Mouse (Mus musculus): ENCODE data around the gene Rbm38. TPM values are rescaled to one million over a fixed set of nuclear protein-coding genes. Genes with fewer than 3 reads are reported as not detected.

The Rbm38 gene
- polyA plus RNA-seq, 1 experiment from 2014 or later = 62.6 TPM

GRCm38 (mm10) chr2:173048041-173048745 is 27.9 kb downstream of the Rbm38 start:
- 57% methylated on average over 17 of the region's 17 CpGs for WGBS
- Histone ChIP-seq H3K9me3 (ENCODE audit: control insufficient read depth, low read length) (no peaks in the 10 kb centered on the region), H3K4me3 (ENCODE audit: low read length) (no peak overlapping the region), H3K4me2 (ENCODE audit: low read depth, low read length) (no peak overlapping the region), H3K36me3 (ENCODE audit: control insufficient read depth, insufficient read depth, low read length) (no peaks in the 10 kb centered on the region), H3K27ac (ENCODE audit: low read length) (no peak overlapping the region), H3K27me3 (replicated peaks; ENCODE audit: control insufficient read depth, insufficient read depth, low read length) (no peaks in the 10 kb centered on the region), H3K4me1 (ENCODE audit: control insufficient read depth, insufficient read depth, low read length) (peaks cover 22% of the 10 kb centered on the region), H3K9ac (ENCODE audit: low read depth, low read length) (no peak overlapping the region)
- no peak for ATAC-seq

DNA sequence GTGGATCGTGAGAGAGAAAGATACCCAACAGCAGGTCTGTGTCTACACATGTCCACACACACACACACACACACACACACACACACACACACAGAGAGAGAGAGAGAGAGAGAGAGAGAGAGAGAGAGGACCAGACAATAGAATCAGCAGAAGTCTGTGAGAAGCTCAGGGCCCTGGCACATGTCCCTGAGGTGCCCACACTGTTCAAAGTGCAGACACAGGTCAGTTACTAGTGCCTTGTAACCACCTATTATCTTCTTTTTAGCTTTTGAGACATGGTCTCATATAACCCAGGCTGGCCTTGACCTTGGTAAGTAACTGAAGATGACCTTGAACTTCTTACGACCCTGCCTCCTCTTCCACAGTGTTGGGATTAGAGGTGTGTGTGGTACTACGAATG is 28.9 kb downstream of the Rbm38 start:
- WGBS = 78% methylated on average over 3 of the region's 3 CpGs

DNA sequence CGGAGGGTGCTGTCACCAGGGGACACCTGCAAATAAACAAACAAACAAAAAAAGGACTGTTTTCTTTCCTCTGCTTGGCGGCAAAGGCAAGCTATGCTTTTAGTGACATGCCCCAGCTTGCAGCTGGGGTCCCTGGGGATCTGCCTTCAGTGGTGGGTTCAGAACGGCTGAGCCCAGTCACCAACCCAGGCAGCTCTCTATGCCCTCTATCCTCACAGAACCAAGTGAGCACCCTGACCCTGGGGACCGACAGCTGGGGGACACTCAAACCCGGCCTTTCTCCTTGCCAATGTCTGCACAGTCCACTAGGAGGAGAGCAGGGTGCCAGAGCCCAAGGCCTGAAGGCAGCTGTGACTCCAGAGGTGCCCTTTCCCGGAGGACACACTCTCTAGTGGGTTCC is 29.5 kb downstream of the Rbm38 start:
- Histone ChIP-seq H3K27ac (ENCODE audit: low read length) (no peak overlapping the region), H3K36me3 (ENCODE audit: control insufficient read depth, insufficient read depth, low read length) (no peaks in the 10 kb centered on the region), H3K4me3 (ENCODE audit: low read length) (no peak overlapping the region), H3K4me1 (ENCODE audit: control insufficient read depth, insufficient read depth, low read length) (peaks cover 22% of the 10 kb centered on the region), H3K9ac (ENCODE audit: low read depth, low read length) (peak overlapping the region; percentile 8; the same call in 1 of the 2 replicates), H3K4me2 (ENCODE audit: low read depth, low read length) (no peak overlapping the region), H3K27me3 (replicated peaks; ENCODE audit: control insufficient read depth, insufficient read depth, low read length) (no peaks in the 10 kb centered on the region), H3K9me3 (ENCODE audit: control insufficient read depth, low read length) (no peaks in the 10 kb centered on the region)
- no peak for ATAC-seq
- WGBS = 57% methylated on average over 6 of the region's 6 CpGs

More for the DNA sequence above, 28.9 kb downstream of the Rbm38 start:
- no peak for ATAC-seq
- H3K36me3 ChIP-seq (ENCODE audit: control insufficient read depth, insufficient read depth, low read length) = no peaks in the 10 kb centered on the region
- no peak overlapping the region for H3K4me3 ChIP-seq (ENCODE audit: low read length)
- no peaks in the 10 kb centered on the region for H3K9me3 ChIP-seq (ENCODE audit: control insufficient read depth, low read length)
- no peaks in the 10 kb centered on the region for H3K27me3 ChIP-seq (replicated peaks; ENCODE audit: control insufficient read depth, insufficient read depth, low read length)
- no peak overlapping the region for H3K27ac ChIP-seq (ENCODE audit: low read length)
- H3K4me2 ChIP-seq (ENCODE audit: low read depth, low read length) = no peak overlapping the region
- peaks cover 22% of the 10 kb centered on the region for H3K4me1 ChIP-seq (ENCODE audit: control insufficient read depth, insufficient read depth, low read length)
- H3K9ac ChIP-seq (ENCODE audit: low read depth, low read length) = no peak overlapping the region

DNA sequence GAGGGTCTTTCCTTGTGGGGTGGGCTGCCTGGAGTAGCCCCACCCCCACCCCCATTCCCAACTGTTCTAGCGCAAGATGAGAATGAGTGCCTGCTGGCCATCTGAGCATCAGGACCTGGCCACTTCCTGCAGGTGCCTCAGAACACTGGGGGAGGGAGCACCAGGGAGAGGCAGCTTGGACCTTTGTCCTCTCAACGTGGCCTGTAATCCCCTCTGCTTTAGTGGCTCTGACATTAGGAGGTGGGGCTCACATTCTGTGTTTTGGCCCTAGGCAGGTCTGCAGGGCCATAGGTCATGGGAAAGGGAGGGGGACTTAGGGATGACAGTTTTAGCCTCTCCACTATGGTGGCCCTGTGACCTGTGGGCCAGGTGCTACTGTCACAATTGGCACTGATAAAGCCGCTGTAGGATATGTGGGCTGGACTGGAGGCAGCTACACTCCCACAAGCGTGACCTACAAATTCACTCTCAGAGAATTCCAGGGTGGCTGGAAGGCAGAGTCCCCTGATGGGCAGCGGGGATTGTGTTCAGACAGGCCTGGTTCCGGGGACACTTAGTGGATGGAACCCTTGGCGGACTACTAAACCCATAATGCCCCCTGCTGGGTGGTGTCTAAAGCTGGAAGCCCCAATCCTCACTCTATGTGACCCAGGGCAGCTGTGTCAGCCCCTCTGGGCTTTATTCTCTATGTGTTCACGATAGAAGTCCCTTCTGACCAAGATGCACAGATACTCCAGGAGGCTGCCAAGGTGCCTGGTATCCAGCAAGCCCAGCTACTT is 30.5 kb downstream of the Rbm38 start:
- Histone ChIP-seq H3K4me3 (ENCODE audit: low read length) (no peak overlapping the region), H3K36me3 (ENCODE audit: control insufficient read depth, insufficient read depth, low read length) (no peaks in the 10 kb centered on the region), H3K27me3 (replicated peaks; ENCODE audit: control insufficient read depth, insufficient read depth, low read length) (no peaks in the 10 kb centered on the region), H3K9ac (ENCODE audit: low read depth, low read length) (peak overlapping the region; percentile 36; the same call in 1 of the 2 replicates), H3K4me1 (ENCODE audit: control insufficient read depth, insufficient read depth, low read length) (peaks cover 22% of the 10 kb centered on the region), H3K27ac (ENCODE audit: low read length) (peak overlapping the region; percentile 19; the same call in 1 of the 2 replicates), H3K9me3 (ENCODE audit: control insufficient read depth, low read length) (no peaks in the 10 kb centered on the region), H3K4me2 (ENCODE audit: low read depth, low read length) (no peak overlapping the region)
- peak; percentile 78 for ATAC-seq
- WGBS = 44% methylated on average over 8 of the region's 8 CpGs

- 87% methylated on average over 8 of the region's 8 CpGs for WGBS
Observed at GRCm38 (mm10) chr2:173052881-173053280, 32.6 kb downstream of the Rbm38 start.

GRCm38 (mm10) chr2:173053846-173054245 is 33.5 kb downstream of the Rbm38 start:
- no peak overlapping the region for H3K4me2 ChIP-seq (ENCODE audit: low read depth, low read length)
- H3K9ac ChIP-seq (ENCODE audit: low read depth, low read length) = no peak overlapping the region
- H3K9me3 ChIP-seq (ENCODE audit: control insufficient read depth, low read length) = no peaks in the 10 kb centered on the region
- WGBS = 67% methylated on average over 6 of the region's 6 CpGs
- no peaks in the 10 kb centered on the region for H3K27me3 ChIP-seq (replicated peaks; ENCODE audit: control insufficient read depth, insufficient read depth, low read length)
- H3K4me1 ChIP-seq (ENCODE audit: control insufficient read depth, insufficient read depth, low read length) = peaks cover 25% of the 10 kb centered on the region
- no peaks in the 10 kb centered on the region for H3K36me3 ChIP-seq (ENCODE audit: control insufficient read depth, insufficient read depth, low read length)
- no peak overlapping the region for H3K4me3 ChIP-seq (ENCODE audit: low read length)
- no peak for ATAC-seq
- no peak overlapping the region for H3K27ac ChIP-seq (ENCODE audit: low read length)

More at GRCm38 (mm10) chr2:173052881-173053280, 32.6 kb downstream of the Rbm38 start:
- H3K4me3 ChIP-seq (ENCODE audit: low read length) = no peak overlapping the region
- H3K9me3 ChIP-seq (ENCODE audit: control insufficient read depth, low read length) = no peaks in the 10 kb centered on the region
- H3K9ac ChIP-seq (ENCODE audit: low read depth, low read length) = no peak overlapping the region
- H3K27me3 ChIP-seq (replicated peaks; ENCODE audit: control insufficient read depth, insufficient read depth, low read length) = no peaks in the 10 kb centered on the region
- H3K4me2 ChIP-seq (ENCODE audit: low read depth, low read length) = no peak overlapping the region
- ATAC-seq = no peak
- H3K36me3 ChIP-seq (ENCODE audit: control insufficient read depth, insufficient read depth, low read length) = no peaks in the 10 kb centered on the region
- H3K27ac ChIP-seq (ENCODE audit: low read length) = no peak overlapping the region
- peaks cover 18% of the 10 kb centered on the region for H3K4me1 ChIP-seq (ENCODE audit: control insufficient read depth, insufficient read depth, low read length)

GRCm38 (mm10) chr2:173056303-173056881 is 36.1 kb downstream of the Rbm38 start:
- Histone ChIP-seq H3K4me2 (ENCODE audit: low read depth, low read length) (no peak overlapping the region), H3K9me3 (ENCODE audit: control insufficient read depth, low read length) (no peaks in the 10 kb centered on the region), H3K27ac (ENCODE audit: low read length) (no peak overlapping the region), H3K4me3 (ENCODE audit: low read length) (no peak overlapping the region), H3K4me1 (ENCODE audit: control insufficient read depth, insufficient read depth, low read length) (peaks cover 15% of the 10 kb centered on the region), H3K9ac (ENCODE audit: low read depth, low read length) (no peak overlapping the region), H3K36me3 (ENCODE audit: control insufficient read depth, insufficient read depth, low read length) (no peaks in the 10 kb centered on the region), H3K27me3 (replicated peaks; ENCODE audit: control insufficient read depth, insufficient read depth, low read length) (no peaks in the 10 kb centered on the region)
- no peak for ATAC-seq
- 71% methylated on average over 10 of the region's 10 CpGs for WGBS

GRCm38 (mm10) chr2:173056882-173057315 is 36.6 kb downstream of the Rbm38 start:
- H3K36me3 ChIP-seq (ENCODE audit: control insufficient read depth, insufficient read depth, low read length) = no peaks in the 10 kb centered on the region
- H3K4me2 ChIP-seq (ENCODE audit: low read depth, low read length) = no peak overlapping the region
- H3K9ac ChIP-seq (ENCODE audit: low read depth, low read length) = no peak overlapping the region
- no peaks in the 10 kb centered on the region for H3K9me3 ChIP-seq (ENCODE audit: control insufficient read depth, low read length)
- WGBS = 70% methylated on average over 11 of the region's 11 CpGs
- 0 out of 2 replicates have a peak overlapping the region, but pooled peaks have one; percentile 57 for H3K27ac ChIP-seq (ENCODE audit: low read length)
- H3K4me1 ChIP-seq (ENCODE audit: control insufficient read depth, insufficient read depth, low read length) = peaks cover 17% of the 10 kb centered on the region
- ATAC-seq = peak; percentile 65
- no peaks in the 10 kb centered on the region for H3K27me3 ChIP-seq (replicated peaks; ENCODE audit: control insufficient read depth, insufficient read depth, low read length)
- H3K4me3 ChIP-seq (ENCODE audit: low read length) = no peak overlapping the region

- WGBS = 44% methylated on average over 10 of the region's 10 CpGs
Observed at GRCm38 (mm10) chr2:173057623-173058022, 37.3 kb downstream of the Rbm38 start.

More at GRCm38 (mm10) chr2:173057623-173058022, 37.3 kb downstream of the Rbm38 start:
- Histone ChIP-seq H3K4me2 (ENCODE audit: low read depth, low read length) (peak overlapping the region; percentile 2; the same call in 1 of the 2 replicates), H3K4me3 (ENCODE audit: low read length) (no peak overlapping the region), H3K9ac (ENCODE audit: low read depth, low read length) (no peak overlapping the region), H3K27me3 (replicated peaks; ENCODE audit: control insufficient read depth, insufficient read depth, low read length) (no peaks in the 10 kb centered on the region), H3K27ac (ENCODE audit: low read length) (peak overlapping the region; percentile 57), H3K4me1 (ENCODE audit: control insufficient read depth, insufficient read depth, low read length) (peaks cover 19% of the 10 kb centered on the region), H3K36me3 (ENCODE audit: control insufficient read depth, insufficient read depth, low read length) (no peaks in the 10 kb centered on the region), H3K9me3 (ENCODE audit: control insufficient read depth, low read length) (no peaks in the 10 kb centered on the region)
- peak; percentile 69 for ATAC-seq
